8 mouse cellular contexts compared by ENCODE assay signal in genomic region chr13:64312024-64312915, GRCm38 (mm10). TPM values are rescaled to one million over a fixed set of nuclear protein-coding genes. Genes with fewer than 3 reads are reported as not detected.
DNase-seq lines count a peak whose midpoint lies in the region; ATAC-seq lines count a peak whose summit lies in the region.

Gene Aaed1 (minus strand): TSS chr13:64312710.

- peak; percentile 79 for ATAC-seq in megakaryocyte, adult 5-6 weeks (ENCODE audit: poor library complexity, severe bottlenecking)

- DNase-seq in adrenal gland, adult (ENCODE audit: inconsistent age in 2 of 2, low spot score in 1 of 2), result peak; percentile 93 to 98
- DNase-seq in embryo, embryonic 10 days (ENCODE audit: low spot score), result peak; percentile 92
- DNase-seq in gastrocnemius, postnatal 10 days, result peak; percentile 94
- DNase-seq in hindlimb bud, embryonic 11.5 days (ENCODE audit: extremely low spot score, low read depth, low spot score), result peak; percentile 37
- DNase-seq in left cerebral cortex, adult 8-10 months (ENCODE audit: low spot score in 2 of 2), result peak; percentile 69 to 86
- peak; percentile 91 for DNase-seq in right cerebral cortex, adult 18-20 months
- DNase-seq in urinary bladder, adult 2 months (ENCODE audit: low spot score), result peak; percentile 87

RNA-seq across cellular contexts. Expression of gene Aaed1, which starts in this region (rescaled TPM):
- total RNA-seq in gastrocnemius, postnatal 10 days (2021), result 10 to 100 TPM; 32.2 to 37.2 TPM
- 10 to 100 TPM; 21.0 to 23.6 (median 23.1) TPM for total RNA-seq in left cerebral cortex, adult 8-10 months (2022)
- 38.0 and 44.8 TPM in 2 replicates for total RNA-seq in megakaryocyte, adult 5-6 weeks (2015)
- 63.4 and 67.7 TPM in 2 replicates for total RNA-seq in megakaryocyte, adult 5-6 weeks (2017)
- polyA plus RNA-seq in urinary bladder, adult 2 months (2012; rRNA removed), result 52.8 and 61.5 TPM in 2 replicates

Comparison
In these comparisons a context has a peak if more than half of its experiments do, and no peak if none do; other contexts are left out.
1. Peak in every context shown above with its lines: DNase-seq and ATAC-seq.
2. DNase-seq: peak in every context shown above with its lines; median percentile 96 in adrenal gland, adult; 94 in gastrocnemius, postnatal 10 days; 92 in embryo, embryonic 10 days; 91 in right cerebral cortex, adult 18-20 months; 87 in urinary bladder, adult 2 months; 78 in left cerebral cortex, adult 8-10 months; 37 in hindlimb bud, embryonic 11.5 days.